Mouse (Mus musculus) A20 (cell line): ENCODE data around the gene Hdac1.

Source experiments
- DNase-seq: peaks from one replicate; pipeline ENCODE4 v3.0.0-alpha.2; 2011; ENCODE audit warnings: low read depth, low spot score

The Hdac1 gene

DNA sequence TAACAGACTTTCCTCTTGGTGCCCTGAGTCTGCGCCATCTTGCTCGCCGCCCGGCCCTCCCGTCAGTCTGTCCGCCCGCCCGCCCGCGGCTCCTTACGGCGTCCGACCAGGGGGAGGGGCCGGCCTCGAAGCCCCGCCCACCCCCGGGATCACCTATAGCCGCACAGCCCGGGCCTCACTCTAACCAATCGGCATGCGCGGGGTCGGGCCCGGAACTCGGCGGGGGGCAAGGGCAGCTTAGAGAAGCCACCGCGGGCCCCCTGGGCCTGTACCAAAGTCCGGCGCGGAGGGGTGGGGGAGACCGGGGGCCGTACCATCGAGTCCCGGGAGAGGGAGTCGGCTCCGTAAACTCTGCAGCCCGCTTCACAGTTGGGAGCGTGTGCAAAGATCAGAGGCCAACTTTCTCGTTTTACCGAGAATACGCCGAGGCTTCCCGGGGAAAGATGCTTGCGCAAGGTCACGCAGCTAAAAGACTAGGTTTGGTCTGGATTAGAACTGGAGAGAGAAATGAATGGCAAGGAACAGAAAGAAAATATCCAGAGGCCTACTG is at the start of gene Hdac1:
Hdac1 (minus strand) TSS at position 122 of the 550 bp plus-strand sequence.
- peak; percentile 99 for DNase-seq

DNA sequence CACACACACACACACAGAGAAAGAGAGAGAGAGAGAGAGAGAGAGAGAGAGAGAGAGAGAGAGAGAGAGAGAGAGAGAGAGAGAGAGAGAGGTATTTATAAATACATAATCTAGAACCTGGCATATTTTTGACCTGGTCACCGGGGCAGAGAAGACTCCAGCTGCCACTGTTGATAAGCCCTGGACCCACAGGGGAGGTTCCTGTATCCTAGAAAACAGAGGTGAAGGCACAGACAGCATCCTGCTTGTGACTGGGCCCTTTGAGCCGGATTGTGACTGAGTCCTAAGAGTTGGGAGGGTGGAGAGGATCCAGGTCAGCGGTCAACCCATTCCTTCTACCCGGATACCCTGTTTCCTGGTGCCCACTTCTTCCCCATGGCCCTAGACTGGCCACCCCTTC is 46.4 kb upstream of the Hdac1 start:
- no peak for DNase-seq

DNA sequence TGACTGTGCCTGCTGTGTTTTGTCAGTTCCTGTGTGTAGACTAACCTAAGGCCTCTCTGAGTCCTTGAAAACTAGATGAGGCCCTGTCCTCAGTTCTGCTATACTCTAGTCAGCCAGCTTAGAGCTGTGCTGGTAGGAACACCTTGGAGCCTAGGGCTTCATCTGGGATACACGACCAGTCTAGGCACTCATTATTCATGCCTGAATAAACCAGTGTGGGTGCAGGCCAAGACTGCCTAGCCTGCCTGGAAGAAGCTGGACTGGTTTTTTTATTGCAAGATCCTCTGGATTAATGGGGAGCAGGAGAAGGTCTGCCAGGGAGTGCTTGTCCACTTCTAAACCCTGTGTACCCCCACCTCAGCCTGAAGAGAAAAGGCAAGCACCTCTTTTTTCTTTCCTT is 44.4 kb upstream of the Hdac1 start:
- DNase-seq = no peak

DNA sequence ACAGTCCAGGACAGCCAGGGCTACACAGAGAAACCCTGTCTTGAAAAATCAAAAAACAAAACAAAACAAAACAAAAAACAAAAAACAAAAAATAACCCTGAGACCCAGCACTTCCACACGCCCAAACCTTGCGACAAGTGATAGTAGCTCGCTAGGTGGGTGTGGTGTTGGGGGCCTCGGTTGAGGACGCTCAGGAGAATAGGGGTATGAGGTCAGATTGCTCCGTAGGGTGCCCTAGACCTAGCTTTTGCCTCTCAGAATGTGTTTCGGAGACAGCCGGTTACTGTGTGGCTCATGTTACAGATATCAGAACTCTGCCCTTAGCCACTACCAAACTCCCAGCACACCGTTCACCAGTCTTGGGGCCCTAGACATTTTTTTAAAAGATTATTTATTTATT is 43.3 kb upstream of the Hdac1 start:
- peak; percentile 42 for DNase-seq

DNA sequence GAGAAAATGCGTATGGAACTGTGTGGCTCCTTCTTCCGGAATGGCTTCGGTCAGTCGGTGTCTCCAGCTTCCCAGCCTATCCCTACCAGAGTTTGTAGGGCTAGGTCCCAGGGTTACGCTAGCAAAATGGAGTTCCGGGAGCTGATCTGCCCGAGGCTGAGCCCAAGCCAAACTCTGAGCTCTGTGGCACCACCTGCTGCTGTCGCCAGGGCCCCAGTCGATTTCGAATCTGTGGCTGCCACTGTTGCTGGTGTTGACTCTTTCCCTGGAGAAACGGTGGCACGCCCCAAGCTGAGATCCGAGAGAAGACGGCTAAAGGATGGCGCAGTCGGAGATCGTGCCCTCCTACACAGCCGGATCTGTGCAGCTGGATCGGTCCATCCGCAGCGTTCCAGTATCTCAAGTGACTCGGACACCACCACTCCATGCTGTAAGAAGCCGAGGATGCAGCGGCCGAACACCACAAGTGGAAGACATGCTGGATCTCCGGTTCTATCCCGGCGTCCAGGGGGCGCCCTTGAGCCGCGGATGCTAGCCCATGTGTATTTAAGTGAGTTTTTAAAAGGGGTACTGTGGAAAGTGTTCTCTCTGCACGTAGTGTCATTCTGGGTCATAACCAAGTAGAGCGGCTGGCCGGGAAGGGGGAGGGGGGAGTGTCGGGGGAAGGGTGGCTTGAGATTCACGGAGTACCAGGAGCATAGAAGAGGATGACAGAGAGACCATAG is 42.5 kb upstream of the Hdac1 start:
- peak; percentile 94 for DNase-seq

DNA sequence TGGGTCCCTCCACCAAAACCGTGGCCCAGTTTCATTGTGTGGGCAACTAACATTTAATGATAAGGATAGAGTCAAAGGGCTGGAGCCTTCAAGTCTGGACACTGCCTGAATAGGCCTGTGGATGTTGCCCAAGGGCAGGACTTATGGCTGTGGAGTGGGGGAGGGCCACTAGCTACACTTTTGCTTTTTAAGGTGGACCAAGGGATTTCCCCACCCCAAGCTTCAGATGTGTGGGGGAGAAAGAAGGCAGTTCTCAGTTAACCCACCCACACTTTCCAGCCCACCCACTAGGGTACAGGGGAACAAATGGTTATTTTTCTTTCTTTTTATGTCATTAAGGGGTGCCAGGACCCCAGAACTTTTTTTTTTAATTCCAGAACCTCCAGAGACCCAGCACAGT is 41.9 kb upstream of the Hdac1 start:
- DNase-seq = peak; percentile 82

DNA sequence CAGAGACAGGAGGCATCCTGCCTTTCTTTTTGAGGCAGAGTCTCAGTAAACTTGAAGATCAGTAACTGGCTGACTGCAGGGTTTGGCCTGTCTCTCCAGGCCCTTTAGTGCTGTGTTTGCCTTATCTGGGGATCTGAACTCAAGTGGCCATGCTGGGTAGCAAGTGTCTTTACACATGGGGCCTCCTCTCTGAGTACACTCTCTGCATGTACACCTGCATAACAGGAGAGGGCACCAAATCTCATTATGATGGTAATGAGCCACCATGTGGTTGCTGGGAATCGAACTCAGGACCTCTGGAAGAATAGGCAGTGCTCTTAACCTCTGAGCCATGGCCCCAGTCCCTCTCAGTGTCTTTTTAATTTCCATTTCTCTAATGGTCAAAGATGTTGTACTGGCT is 39.7 kb upstream of the Hdac1 start:
- peak; percentile 68 for DNase-seq

DNA sequence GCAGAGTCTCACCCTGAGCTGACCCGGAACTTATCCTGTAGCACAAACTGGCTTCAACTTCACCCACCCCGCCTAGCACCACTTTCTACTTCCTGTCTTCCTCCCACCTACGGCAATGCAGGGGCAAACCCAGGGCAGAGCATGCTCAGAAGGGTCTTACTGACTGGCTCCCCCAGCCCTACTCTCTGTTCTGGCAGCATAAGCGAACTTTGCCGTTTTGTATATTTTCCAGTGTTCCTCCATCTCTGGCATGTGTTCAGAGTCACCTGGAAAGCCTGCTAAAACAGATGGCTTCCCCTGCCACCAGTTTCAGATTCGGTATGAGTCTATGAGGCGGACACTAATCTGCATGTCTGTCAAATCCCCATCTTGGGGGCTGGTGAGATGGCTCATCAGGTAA is 37.8 kb upstream of the Hdac1 start:
- peak; percentile 96 for DNase-seq

DNA sequence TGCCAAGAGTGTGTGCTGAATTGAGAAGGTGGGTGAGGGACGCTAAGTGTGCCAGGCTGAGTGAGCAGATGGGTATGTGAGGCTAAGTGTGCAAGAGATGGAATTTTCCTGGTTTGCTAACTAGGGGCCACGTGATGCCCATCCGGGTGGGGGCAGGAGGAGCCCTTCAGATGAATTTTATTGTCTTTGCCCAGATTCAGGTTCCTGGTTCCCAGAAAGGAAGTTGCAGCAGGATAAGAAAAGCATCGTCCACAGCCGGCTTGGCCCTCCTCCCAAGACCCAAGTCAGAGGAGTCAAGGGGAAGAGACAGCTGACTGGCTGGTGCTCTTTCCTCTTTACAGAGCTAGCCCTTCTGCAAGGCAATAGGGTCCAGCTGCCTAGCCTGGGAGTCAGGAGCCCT is 36.0 kb upstream of the Hdac1 start, which contains the start of gene Fam167b:
Fam167b (minus strand) TSS at position 84 of the 400 bp plus-strand sequence.
- no peak for DNase-seq

DNA sequence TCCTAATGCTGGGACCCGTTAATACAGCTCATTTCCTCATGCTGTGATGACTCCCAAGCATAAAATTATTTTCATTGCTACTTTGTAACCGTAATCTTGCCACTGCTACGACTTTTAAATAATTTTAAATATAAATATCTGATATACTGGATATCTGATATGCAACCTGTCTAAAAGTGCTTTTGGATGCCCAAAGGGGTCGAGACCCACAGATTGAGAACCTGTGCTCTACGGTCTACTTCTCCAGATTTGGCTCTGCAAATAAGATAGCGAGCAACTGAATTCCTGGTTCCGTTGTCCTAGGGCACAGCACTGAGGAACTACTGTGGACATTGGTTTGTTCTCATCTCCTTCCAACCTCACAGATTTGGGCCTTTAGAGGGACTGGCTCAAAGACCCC is 35.2 kb upstream of the Hdac1 start:
- no peak for DNase-seq

DNA sequence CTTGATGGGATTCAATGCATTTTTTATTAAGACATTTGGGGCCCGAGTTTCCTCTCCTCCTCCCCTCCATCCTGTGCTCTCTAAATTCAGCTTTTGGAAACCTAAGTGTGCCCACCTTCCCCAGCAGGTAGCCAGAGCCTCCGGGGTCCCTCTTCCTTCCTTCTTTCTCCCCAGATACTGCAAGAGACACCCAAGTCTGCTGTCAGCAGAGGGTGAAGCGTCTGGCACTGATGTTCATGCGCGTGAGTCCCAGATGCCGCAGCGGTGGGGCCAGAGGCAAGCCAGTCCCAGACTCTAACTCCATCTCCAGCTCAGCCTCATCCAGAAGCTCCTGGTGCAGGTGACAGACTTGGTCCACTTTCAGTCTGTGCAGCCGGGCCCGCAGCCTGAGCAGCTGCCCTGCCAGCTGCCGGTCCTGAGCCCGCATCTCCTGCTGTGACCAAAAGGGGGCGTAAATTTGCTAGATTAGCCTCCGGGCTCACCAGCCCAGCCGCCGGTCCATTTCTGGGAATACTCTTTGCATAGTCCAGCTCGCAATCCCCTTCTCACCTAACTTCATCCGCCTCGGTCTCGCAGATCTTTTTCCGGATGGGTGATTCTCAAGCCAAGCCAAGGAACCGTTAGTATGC is 34.5 kb upstream of the Hdac1 start:
- DNase-seq = peak; percentile 91

DNA sequence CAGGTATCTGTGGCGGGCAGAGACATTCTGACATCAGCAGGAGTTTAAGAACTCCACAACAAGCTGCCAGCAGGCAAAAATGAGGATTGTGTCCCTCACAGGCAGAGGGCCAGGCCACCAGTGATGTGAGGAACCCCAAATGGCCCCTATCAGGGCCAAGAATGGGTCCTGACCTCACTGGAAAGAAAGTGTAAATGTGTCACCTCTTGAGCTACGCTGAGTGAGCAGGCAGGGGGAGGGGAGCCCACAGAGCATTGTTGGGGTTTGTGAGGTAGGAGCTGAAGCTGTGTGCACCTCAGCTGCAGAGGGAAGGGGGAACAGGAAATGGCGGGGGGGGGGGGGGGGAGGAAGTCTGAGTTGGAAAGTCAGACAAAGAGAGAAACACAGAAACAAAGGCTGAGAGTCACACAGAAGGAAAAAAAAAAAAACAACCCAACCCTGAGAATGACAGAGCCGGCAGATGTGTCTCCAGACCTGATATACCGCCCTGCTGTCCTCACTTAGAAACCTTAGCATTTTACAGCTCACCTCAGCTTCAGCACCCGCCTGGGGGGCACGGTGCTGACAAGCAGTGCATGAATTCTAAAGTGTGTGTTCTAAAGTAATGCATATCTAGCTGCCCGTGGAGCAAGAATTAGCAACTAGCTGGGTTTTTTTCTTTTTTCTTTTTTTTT is 32.8 kb upstream of the Hdac1 start:
- peak; percentile 90 for DNase-seq

DNA sequence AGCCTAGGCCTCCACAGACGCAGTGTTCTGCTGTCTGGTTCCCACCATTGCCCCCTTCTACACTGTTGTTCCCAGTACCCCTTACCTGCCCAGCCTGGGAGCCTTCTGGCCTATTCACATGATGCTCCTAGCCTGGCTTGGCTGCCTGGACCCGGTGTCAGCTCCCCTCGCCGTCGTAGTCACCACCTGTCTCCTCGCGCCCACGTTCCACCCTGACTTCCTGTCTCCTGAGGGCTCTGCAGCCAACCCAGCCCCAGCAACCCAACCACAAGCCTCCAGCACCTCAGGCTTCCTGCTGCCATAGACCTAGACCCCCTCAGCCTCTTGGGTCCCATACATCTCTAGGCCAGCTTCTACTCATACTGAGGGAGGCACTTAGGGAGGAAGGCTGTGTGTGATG is 30.9 kb upstream of the Hdac1 start, which contains the start of gene Lck:
Lck (minus strand) TSS at position 212 of the 400 bp plus-strand sequence.
- no peak for DNase-seq

DNA sequence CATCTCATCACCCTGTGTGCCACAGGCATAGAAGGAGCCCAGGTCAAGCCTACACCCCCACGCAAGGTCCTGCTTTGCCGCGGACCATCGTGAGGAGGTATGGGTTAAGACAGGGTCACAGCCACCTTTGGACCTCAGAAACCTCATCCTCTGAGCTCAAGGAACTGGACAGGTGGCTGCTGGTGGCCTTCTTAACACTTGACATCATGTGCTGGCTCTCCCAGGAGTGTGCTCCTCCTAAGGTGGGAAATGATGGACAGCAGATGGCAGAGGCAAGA is 30.5 kb upstream of the Hdac1 start:
- no peak for DNase-seq

DNA sequence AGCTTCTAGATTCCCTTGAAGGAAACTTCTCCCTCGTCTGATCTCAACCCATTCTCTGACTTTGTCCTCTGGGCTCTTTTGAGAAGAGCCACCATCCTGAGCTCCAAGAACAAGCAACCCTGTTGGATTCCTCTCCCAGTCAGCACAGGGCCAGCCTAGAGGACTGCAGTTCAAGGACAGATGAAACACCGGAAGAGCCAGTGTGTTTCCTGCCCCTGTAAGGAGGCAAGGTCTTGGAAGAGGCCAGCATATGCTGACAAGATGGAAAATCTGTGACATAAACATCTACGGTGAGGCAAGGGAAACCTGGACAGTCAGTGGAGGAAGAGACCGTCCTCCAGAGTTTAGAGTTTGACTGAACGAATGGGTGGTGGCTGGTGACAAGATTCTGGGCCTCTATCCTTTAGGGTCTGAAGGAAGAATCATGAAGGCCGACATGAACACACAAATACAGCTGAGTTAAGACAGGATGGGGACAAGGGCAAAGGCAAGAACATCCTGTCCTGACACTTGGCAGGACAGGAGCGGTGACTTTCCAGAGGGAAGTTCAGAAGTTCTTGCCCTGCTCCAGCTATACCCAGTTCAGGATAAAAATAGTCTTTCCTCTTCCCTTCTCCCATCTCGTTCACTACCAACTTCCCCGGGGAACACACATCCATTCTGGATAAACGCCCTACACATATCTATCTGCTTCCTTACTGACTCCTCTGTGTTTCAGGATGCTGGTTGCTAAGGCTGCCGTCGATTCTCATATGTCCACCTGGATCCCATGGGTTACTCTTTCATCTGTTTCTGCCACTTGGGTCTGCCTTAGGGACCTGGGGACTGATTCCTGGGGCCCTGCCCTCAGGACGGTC is 30.0 kb upstream of the Hdac1 start:
- DNase-seq = no peak

DNA sequence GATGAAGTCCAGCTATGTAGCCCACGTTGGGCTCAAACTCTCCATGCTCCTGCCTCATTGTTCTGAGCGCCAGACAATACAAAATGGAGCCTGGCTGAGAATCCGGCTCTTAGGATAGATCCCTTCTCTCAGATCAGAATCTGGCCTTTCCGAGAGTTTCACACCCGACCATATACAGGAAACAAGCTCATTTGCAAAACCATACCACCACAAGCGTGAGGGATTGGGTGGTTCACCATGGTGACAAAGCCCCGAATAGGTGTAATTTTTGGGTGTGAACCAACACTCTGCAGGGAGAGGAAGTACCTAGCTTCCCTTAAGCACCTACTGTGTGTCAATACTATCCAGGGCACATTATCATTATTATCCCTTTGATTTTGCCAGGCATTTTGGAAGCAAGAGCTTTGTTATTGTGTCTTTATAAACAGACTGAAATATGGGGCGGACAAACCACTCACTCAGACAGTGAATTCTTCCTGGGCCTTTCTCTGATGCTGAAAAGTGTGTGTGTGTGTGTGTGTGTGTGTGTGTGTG is 29.1 kb upstream of the Hdac1 start:
- DNase-seq = no peak

DNA sequence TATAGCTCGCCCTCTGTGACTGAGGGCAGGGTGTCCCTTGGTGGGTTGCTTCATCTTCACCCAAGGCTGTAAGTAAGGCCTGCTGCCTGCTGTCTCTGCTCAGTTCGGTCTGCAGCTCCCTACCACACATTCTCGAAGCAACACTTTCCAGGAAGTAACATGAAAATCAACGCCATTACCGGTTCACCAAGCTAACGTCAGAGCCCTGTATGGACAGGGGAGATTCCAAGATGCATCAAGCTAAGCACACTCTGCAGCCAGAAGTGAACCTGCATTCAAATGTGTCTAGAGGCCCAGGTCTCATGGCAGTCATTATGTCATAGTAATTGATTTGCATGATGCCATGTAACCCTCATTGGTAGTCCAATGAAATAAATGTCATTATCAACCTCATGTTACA is 27.5 kb upstream of the Hdac1 start:
- DNase-seq = no peak

DNA sequence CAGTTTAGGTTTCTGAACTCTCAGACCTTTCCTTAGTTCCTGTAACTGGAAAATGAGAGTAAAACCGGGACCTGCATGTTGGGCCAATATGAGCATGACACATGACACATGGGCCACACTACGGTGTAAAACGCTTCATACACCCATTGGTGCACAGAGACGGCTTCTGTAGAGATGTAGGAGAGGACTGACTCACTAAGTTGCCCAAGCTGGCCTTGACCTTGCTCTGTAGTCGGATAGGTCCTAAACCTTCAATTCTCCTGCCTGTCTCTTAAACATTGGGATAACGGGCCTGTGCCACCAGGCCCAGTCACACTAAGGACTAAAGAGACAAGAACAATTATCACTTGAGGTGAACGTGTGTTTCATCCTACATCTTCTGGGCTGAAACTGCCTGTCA is 25.9 kb upstream of the Hdac1 start:
- no peak for DNase-seq

DNA sequence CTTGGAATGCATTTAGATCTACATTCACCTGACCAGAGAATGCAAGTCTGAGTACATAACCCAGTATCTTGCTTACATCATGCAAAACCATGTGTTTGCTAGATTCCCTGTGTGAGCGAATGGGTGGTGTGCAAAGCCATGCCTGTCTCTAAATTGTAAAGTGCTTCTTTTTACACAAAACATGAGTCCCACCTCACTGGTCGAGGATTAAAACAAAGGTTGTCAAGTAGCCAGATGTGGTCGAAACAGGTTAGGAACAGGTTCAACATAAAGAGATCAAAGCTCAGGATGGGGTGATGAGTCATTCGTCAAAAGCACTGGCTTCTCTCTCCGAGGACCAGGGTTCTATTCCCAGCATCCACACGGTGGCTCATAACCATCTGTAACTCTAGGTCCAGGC is 22.6 kb upstream of the Hdac1 start:
- no peak for DNase-seq

DNA sequence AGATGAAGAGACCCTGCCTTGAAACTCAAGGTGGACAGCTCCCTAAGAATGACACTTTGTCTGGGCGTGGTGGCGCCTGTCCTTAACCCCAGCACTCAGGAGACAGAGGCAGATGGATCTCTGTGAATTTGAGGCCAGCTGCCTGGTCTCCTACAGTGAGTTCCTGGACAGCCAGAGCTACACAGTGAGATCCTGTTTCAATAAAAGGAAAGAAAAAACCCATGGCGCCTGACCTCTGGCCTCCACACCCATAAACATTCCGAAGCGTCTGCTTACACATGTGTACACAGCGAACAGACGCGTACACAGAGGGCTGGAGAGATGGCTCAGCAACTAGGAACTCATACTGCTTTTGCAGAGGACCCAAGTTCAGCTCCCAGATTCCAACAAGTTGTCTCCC is 21.2 kb upstream of the Hdac1 start:
- no peak for DNase-seq

DNA sequence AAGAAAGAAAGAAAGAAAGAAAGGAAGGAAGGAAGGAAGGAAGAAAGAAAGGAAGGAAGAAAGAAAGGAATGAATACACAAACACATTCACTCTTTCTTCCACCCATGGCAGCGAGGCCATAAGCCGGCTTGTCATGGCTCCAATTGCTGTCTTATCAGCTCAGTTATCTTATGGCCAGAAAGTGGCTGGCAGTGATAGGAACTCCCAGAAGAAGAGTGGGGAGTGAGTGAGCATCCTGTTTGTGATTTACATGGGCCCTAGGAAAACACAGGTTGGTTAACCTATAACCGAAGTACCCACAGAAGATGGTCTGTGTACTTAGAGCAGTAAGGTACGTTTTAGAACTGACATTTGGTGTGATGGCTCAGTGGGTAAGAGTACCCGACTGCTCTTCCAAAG is 18.7 kb upstream of the Hdac1 start:
- no peak for DNase-seq
